Mouse (Mus musculus): ENCODE measurements around the gene Arhgap31.

- TF ChIP-seq POLR2A (IDR thresholded peaks at IDR 0.05; ENCODE audit: insufficient read depth, low read depth, low read length): no peak
- no peak for TF ChIP-seq CTCF (IDR thresholded peaks at IDR 0.05; ENCODE audit: insufficient read depth, low read depth, low read length)
Observed at GRCm38 (mm10) chr16:38662575-38662974, 50.5 kb downstream of the Arhgap31 start.

All from olfactory bulb, adult 2 months (tissue).